Mouse (Mus musculus) layer of hippocampus, adult 2 months (tissue): Measurements from ENCODE around the gene Ribc2. TPM values are rescaled to one million over a fixed set of nuclear protein-coding genes. Genes with fewer than 3 reads are reported as not detected.

Source experiments
- DNase-seq, 2 experiments: peaks; one replicate each; pipeline ENCODE4 v3.0.0; 2022; ENCODE audit warnings: low spot score in 2 of 2
- H3K27ac ChIP-seq: fragments of 200-600 bp; 2 replicates; pipeline ENCODE4 v1.8.1; 2022
- H3K4me3 ChIP-seq: fragments of 200-600 bp; 2 replicates; pipeline ENCODE4 v1.8.1; 2022; ENCODE audit warnings: mild to moderate bottlenecking
- CTCF ChIP-seq: fragments of 200-600 bp; conservative IDR thresholded peaks from 2 replicates; pipeline ENCODE4 v1.8.1; 2022; ENCODE audit warnings: antibody characterized with exemption, mild to moderate bottlenecking, moderate library complexity
- total RNA-seq, 2 experiments: library from RNA; stranded (reverse); gene quantifications; 2 replicates each; pipeline ENCODE4 v1.2.3; 2021

Gene Ribc2
- total RNA-seq, 2 experiments from 2014 or later = 0.44 to 0.49 TPM

- no peak for DNase-seq
- no peak overlapping the region for H3K27ac ChIP-seq
- no peak overlapping the region for H3K4me3 ChIP-seq
- no peak for TF ChIP-seq CTCF
These were observed 56.4 kb downstream of the Ribc2 start for GRCm38 (mm10) chr15:85188167-85188778.

Other genes starting within 250 kb of the Ribc2 start
- 1 to 10 TPM; 1.4 to 1.7 TPM for gene Gm29666, start 212.0 kb upstream of the Ribc2 start, total RNA-seq
- gene Nup50, start 208.7 kb upstream of the Ribc2 start, total RNA-seq = 10 to 100 TPM; 32.0 to 33.3 TPM
- 10 to 100 TPM; 85.0 to 95.0 TPM for gene 5031439G07Rik, start 143.5 kb upstream of the Ribc2 start, total RNA-seq
- not detected for gene Upk3a, start 114.9 kb upstream of the Ribc2 start, total RNA-seq
- gene Fam118a, start 103.1 kb upstream of the Ribc2 start, total RNA-seq = 10 to 100 TPM; 26.9 to 35.9 TPM
- under 1 TPM; 0.08 to 0.12 TPM for gene Smc1b, start 114 bp upstream of the Ribc2 start, total RNA-seq
- 10 to 100 TPM; 13.4 to 13.8 TPM for gene Fbln1, start 73.9 kb downstream of the Ribc2 start, total RNA-seq
- gene Atxn10, start 204.2 kb downstream of the Ribc2 start, total RNA-seq = 100 to 1,000 TPM; 290 to 297 TPM